Mouse (Mus musculus) CH12.LX (cell line): ENCODE data around the gene Tomm20. TPM values are rescaled to one million over a fixed set of nuclear protein-coding genes. Genes with fewer than 3 reads are reported as not detected.

Source experiments
- DNase-seq: peaks from one replicate; pipeline ENCODE4 v3.0.0-alpha.2; 2013; ENCODE audit errors: extremely low read depth
- H3K27ac ChIP-seq: 2 replicates; pipeline ENCODE4 v1.5.1; 2012; ENCODE audit warnings: low read depth, mild to moderate bottlenecking, control low read depth, moderate library complexity; ENCODE audit not compliant: insufficient read depth
- H3K27me3 ChIP-seq: replicated peaks from 2 replicates; pipeline ENCODE3; 2012; ENCODE audit warnings: inconsistent platforms
- H3K36me3 ChIP-seq, 2 experiments: replicated peaks in 1 of 2; 2 replicates each; pipeline versions ENCODE3 to v1.6.1; 2012; ENCODE audit warnings: inconsistent platforms in 1 of 2, low read length in 1 of 2, mild to moderate bottlenecking in 1 of 2, mixed read lengths in 1 of 2, moderate library complexity in 1 of 2; ENCODE audit not compliant: control insufficient read depth in 1 of 2, insufficient read depth in 1 of 2
- H3K4me1 ChIP-seq, 2 experiments: 2 replicates each; pipeline ENCODE4 v1.6.1; 2012; ENCODE audit warnings: inconsistent platforms in 1 of 2, moderate library complexity in 1 of 2; ENCODE audit not compliant: insufficient read depth in 2 of 2, control insufficient read depth in 1 of 2
- H3K4me2 ChIP-seq: 2 replicates; pipeline ENCODE4 v1.6.1; 2012; ENCODE audit warnings: low read depth, mild to moderate bottlenecking, control low read depth; ENCODE audit not compliant: poor library complexity, insufficient read depth, severe bottlenecking
- H3K4me3 ChIP-seq, 3 experiments: fragments of 150-350 bp in 1 of 3; sonication (generic) in 1 of 3; replicated peaks in 1 of 3; 2 replicates each; pipeline versions ENCODE3 to v1.5.1; 2011 to 2012; ENCODE audit warnings: low read depth in 2 of 3, low read length in 2 of 3, mild to moderate bottlenecking in 2 of 3, moderate library complexity in 2 of 3, control low read depth in 1 of 3, improper control_type of control experiment in 1 of 3, inconsistent platforms in 1 of 3, mixed read lengths in 1 of 3; ENCODE audit not compliant: poor library complexity in 1 of 3
- H3K79me2 ChIP-seq: replicated peaks from 2 replicates; pipeline ENCODE4 v1.6.1; 2012; ENCODE audit warnings: mild to moderate bottlenecking, moderate library complexity; ENCODE audit not compliant: control insufficient read depth, poor library complexity, insufficient read depth, severe bottlenecking; ENCODE audit errors: extremely low read depth
- H3K9ac ChIP-seq: 2 replicates; pipeline ENCODE4 v1.6.1; 2012; ENCODE audit warnings: low read depth, mild to moderate bottlenecking, control low read depth, moderate library complexity; ENCODE audit not compliant: insufficient read depth
- H3K9me3 ChIP-seq: replicated peaks from 2 replicates; pipeline ENCODE3; 2012; ENCODE audit warnings: low read length, inconsistent platforms, mixed read lengths
- BHLHE40 ChIP-seq: IDR thresholded peaks from 2 replicates; pipeline ENCODE4 v1.6.1; 2011; ENCODE audit warnings: mild to moderate bottlenecking, low read depth, low read length, improper control_type of control experiment
- CHD2 ChIP-seq: IDR thresholded peaks from 2 replicates; pipeline ENCODE4 v1.6.1; 2011; ENCODE audit warnings: low read length, improper control_type of control experiment
- ELF1 ChIP-seq: IDR thresholded peaks from 2 replicates; pipeline ENCODE4 v1.6.1; 2014; ENCODE audit warnings: low read depth, mild to moderate bottlenecking, inconsistent platforms, low read length, improper control_type of control experiment
- ETS1 ChIP-seq: conservative IDR thresholded peaks from 2 replicates; pipeline ENCODE4 v1.6.1; 2012; ENCODE audit warnings: low read depth, mild to moderate bottlenecking, inconsistent platforms, low read length, improper control_type of control experiment, moderate library complexity
- HCFC1 ChIP-seq: IDR thresholded peaks from 2 replicates; pipeline ENCODE4 v1.6.1; 2012; ENCODE audit warnings: low read depth, mild to moderate bottlenecking, inconsistent platforms, low read length, improper control_type of control experiment
- IRF4 ChIP-seq: IDR thresholded peaks from 2 replicates; pipeline ENCODE4 v1.6.1; 2014; ENCODE audit warnings: low read depth, mild to moderate bottlenecking, inconsistent platforms, low read length, improper control_type of control experiment
- JUN ChIP-seq: IDR thresholded peaks from 2 replicates; pipeline ENCODE4 v1.6.1; 2011; ENCODE audit warnings: low read depth, mild to moderate bottlenecking, low read length, improper control_type of control experiment, moderate library complexity; ENCODE audit not compliant: insufficient read depth
- KAT2A ChIP-seq: IDR thresholded peaks from 2 replicates; pipeline ENCODE4 v1.6.1; 2012; ENCODE audit warnings: low read length, improper control_type of control experiment, inconsistent platforms; ENCODE audit not compliant: insufficient replicate concordance
- MAFK ChIP-seq: IDR thresholded peaks from 2 replicates; pipeline ENCODE4 v1.6.1; 2011; ENCODE audit warnings: low read length, improper control_type of control experiment; ENCODE audit not compliant: insufficient replicate concordance
- MAX ChIP-seq: IDR thresholded peaks from 2 replicates; pipeline ENCODE4 v1.6.1; 2011; ENCODE audit warnings: low read length, improper control_type of control experiment
- MEF2A ChIP-seq: IDR thresholded peaks from 2 replicates; pipeline ENCODE4 v1.6.1; 2014; ENCODE audit warnings: low read depth, mild to moderate bottlenecking, inconsistent platforms, low read length, improper control_type of control experiment, borderline replicate concordance
- MXI1 ChIP-seq: IDR thresholded peaks from 2 replicates; pipeline ENCODE4 v1.6.1; 2011; ENCODE audit warnings: mild to moderate bottlenecking, low read depth, low read length, improper control_type of control experiment
- NELFE ChIP-seq: IDR thresholded peaks from 2 replicates; pipeline ENCODE4 v1.6.1; 2011; ENCODE audit warnings: low read depth, low read length, improper control_type of control experiment
- RCOR1 ChIP-seq: conservative IDR thresholded peaks from 2 replicates; pipeline ENCODE4 v1.6.1; 2012; ENCODE audit warnings: low read depth, mild to moderate bottlenecking, inconsistent platforms, low read length, improper control_type of control experiment
- SMC3 ChIP-seq: IDR thresholded peaks from 2 replicates; pipeline ENCODE4 v1.6.1; 2011; ENCODE audit warnings: low read depth, low read length, improper control_type of control experiment
- TBP ChIP-seq: conservative IDR thresholded peaks from 2 replicates; pipeline ENCODE4 v1.6.1; 2011; ENCODE audit warnings: low read depth, low read length, improper control_type of control experiment
- UBTF ChIP-seq: IDR thresholded peaks from 2 replicates; pipeline ENCODE4 v1.6.1; 2012; ENCODE audit warnings: low read depth, mild to moderate bottlenecking, inconsistent platforms, low read length, improper control_type of control experiment, moderate library complexity
- ZC3H11A ChIP-seq: IDR thresholded peaks from 2 replicates; pipeline ENCODE4 v1.6.1; 2012; ENCODE audit warnings: low read depth, mild to moderate bottlenecking, inconsistent platforms, low read length, improper control_type of control experiment
- ZKSCAN1 ChIP-seq: IDR thresholded peaks from 2 replicates; pipeline ENCODE4 v1.6.1; 2012; ENCODE audit warnings: low read depth, inconsistent platforms, low read length, improper control_type of control experiment, borderline replicate concordance
- ZMIZ1 ChIP-seq: IDR thresholded peaks from 2 replicates; pipeline ENCODE4 v1.6.1; 2012; ENCODE audit warnings: low read depth, mild to moderate bottlenecking, inconsistent platforms, low read length, improper control_type of control experiment
- ZNF384 ChIP-seq: IDR thresholded peaks from 2 replicates; pipeline ENCODE4 v1.6.1; 2012; ENCODE audit warnings: low read depth, low read length, improper control_type of control experiment, inconsistent platforms
- dilution Hi-C: fragments of 300-500 bp; cut with MboI; formaldehyde crosslinking; loops from 2 replicates; pipeline ENCODE4 v1.14.3; 2020; ENCODE audit warnings: low sequenced_read_pairs; ENCODE audit not compliant: extremely low pct_unique_long_range_greater_than_20kb, extremely low pct_ligation_motif_present
- in situ Hi-C: fragments of 300-500 bp; cut with MboI; formaldehyde crosslinking; loops from 3 replicates; pipeline ENCODE4 v1.14.3; 2019; ENCODE audit warnings: low sequenced_read_pairs, low pct_ligation_motif_present, low pct_unique_long_range_greater_than_20kb, mixed read lengths
- polyA plus RNA-seq: library from polyadenylated mRNA; unstranded; fragments of >175 nt; gene quantifications from 2 replicates; pipeline ENCODE4 v1.2.1, GENCODE M21; 2012; ENCODE audit warnings: low read depth; ENCODE audit not compliant: insufficient read length
- total RNA-seq, 2 experiments: library from RNA; depleted of rRNA; stranded (reverse); fragments of 300-350 nt in 1 of 2; fragments of >200 nt in 1 of 2; gene quantifications; 2 replicates each; pipeline ENCODE4 v1.2.3; 2012 to 2014

Tomm20 gene
- total and polyA plus RNA-seq, 3 experiments: 130 to 513 (median 394) TPM

DNA sequence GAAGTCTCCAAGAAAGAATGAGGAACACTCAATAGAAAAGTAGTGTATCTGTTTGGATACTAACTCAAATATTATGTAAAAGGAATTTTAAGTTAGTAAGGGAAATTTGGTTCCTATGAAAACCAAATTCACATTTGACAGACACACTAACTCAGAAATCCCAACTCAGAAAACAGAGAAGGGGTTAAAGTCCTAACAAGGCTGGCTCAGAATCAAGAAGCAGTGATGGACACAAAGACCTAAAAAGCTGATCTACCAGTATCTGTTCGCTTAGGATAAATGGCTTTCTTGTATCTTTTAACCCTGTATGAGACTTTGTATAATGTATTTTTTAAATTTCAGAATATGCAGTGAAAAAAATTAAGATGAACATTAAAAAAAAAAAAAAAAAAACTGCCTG lies 23.9 kb upstream of the Tomm20 start:
- in situ Hi-C loops: no loop called here
- DNase-seq: no peak
- Histone ChIP-seq H3K9ac (no peak overlapping the region), H3K36me3 (peaks cover 37 to 51% of the 10 kb centered on the region in 2 experiments), H3K4me1 (peaks cover 26 to 54% of the 10 kb centered on the region in 2 experiments), H3K4me2 (no peak overlapping the region; the same call in 1 of the 2 replicates), H3K4me3 (peak overlapping the region in 1 of 3 experiments; percentile 98), H3K27ac (no peak overlapping the region), H3K27me3 (no peaks in the 10 kb centered on the region), H3K9me3 (no peaks in the 10 kb centered on the region), H3K79me2 (peaks cover 26% of the 10 kb centered on the region)
- TF ChIP-seq ZMIZ1: no peak
- no peak for TF ChIP-seq ETS1
- TF ChIP-seq NELFE: no peak
- dilution Hi-C loops: no loop called here

- TF ChIP-seq MAX (no peak), ZNF384 (no peak), HCFC1 (no peak), BHLHE40 (no peak), ZKSCAN1 (no peak), CHD2 (no peak), NELFE (no peak), MAFK (no peak), JUN (no peak), TBP (no peak), KAT2A (no peak), UBTF (no peak), ETS1 (no peak), MXI1 (no peak), ELF1 (no peak), MEF2A (no peak), IRF4 (no peak), SMC3 (no peak), RCOR1 (no peak), ZC3H11A (no peak)
- in situ Hi-C loops: no loop called here
Observed at GRCm38 (mm10) chr8:126968107-126968506, 22.5 kb upstream of the Tomm20 start.

More at GRCm38 (mm10) chr8:126968107-126968506, 22.5 kb upstream of the Tomm20 start:
- dilution Hi-C loops: no loop called here
- DNase-seq: no peak
- Histone ChIP-seq H3K36me3 (peaks cover 48 to 62% of the 10 kb centered on the region in 2 experiments), H3K27me3 (no peaks in the 10 kb centered on the region), H3K9ac (no peak overlapping the region), H3K4me3 (no peak overlapping the region), H3K27ac (no peak overlapping the region), H3K79me2 (peaks cover 26% of the 10 kb centered on the region), H3K4me2 (no peak overlapping the region), H3K9me3 (no peaks in the 10 kb centered on the region), H3K4me1 (peaks cover 14 to 40% of the 10 kb centered on the region in 2 experiments)
